Mouse (Mus musculus): ENCODE data around the gene Fam19a5.

Gene Fam19a5

GRCm38 (mm10) chr15:87596731-87597130, 52.6 kb downstream of the Fam19a5 start:
- in situ Hi-C loops (cut with MboI, MseI): no loop called here

DNA sequence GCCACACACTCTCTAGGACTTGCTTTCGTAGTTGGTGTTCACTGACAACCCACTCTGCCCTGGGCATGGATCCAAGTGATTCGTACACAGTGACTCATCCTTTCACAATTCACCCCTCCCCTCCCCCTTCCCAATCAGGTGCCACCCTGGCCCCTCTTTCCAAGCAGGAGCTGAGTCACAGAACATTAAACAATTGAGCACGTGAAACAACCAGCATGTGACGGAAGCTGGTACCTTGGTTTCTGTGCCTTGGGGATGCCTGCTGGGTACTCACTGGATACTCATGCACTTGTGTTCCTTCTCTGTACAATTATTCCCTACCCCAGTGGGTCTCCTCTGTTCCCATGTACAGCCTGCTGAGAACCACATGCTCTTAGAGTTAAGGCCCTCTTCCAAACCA, 53.0 kb downstream of the Fam19a5 start:
- in situ Hi-C loops (cut with MboI, MseI): no loop called here

DNA sequence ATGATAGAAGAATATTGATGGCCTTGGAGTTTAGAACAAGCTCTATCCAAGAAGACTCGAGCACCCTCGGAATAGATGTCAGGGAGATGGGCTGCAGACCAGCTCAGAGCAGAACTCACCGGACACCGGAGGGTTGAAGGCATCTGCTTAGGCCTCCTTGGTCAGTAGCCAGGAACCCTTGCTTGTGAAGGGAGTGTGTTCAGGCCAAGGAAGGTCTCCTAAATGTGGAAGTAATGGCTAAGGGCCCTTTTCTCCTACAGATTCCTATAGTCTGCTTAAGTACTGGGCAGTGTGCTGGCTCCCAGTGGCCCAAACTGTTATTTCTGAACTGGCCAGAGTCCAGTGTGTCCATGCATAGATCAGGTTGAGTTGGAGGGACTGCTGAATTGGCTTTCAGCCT, 53.7 kb downstream of the Fam19a5 start:
- in situ Hi-C loops (cut with MboI, MseI): no loop called here

DNA sequence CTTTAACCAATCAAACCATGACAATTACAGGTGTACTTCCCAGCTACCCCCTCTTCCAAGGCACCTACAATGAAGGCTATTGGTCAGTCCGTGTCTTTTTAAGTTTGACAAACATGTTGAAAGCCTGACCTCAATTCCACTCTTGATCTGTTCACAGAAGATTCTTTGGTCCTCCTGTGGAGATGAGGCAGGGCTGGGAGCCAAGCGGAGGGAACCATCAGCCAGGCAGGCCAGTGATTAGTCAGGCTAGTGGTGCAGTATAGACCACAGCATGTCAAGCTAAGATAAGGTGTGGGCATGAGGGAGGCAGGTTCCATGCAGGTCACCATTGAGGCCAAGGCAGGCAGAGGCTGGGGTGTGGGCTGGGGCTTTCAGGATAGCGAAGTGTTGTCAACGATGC, 54.5 kb downstream of the Fam19a5 start:
- in situ Hi-C loops (cut with MboI, MseI): no loop called here

DNA sequence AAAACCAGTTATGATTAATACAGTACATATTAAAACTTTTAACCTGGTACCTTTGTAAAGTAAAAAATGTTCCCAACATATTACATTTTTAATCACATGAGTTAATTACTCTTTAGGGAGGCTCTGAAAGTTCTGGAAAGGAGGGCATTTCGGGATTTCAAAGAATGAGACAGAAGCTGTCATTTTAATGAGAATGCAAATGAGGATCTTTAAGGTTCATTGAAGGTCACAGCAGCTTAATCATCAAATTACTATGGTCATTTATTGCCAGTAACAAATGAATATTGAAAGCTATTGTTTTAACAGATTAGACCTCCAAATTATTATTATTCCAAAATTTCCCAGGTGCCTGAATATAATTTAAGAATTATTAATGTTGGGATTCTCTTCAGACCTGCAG, 59.2 kb downstream of the Fam19a5 start:
- in situ Hi-C loops (cut with MboI, MseI): no loop called here

DNA sequence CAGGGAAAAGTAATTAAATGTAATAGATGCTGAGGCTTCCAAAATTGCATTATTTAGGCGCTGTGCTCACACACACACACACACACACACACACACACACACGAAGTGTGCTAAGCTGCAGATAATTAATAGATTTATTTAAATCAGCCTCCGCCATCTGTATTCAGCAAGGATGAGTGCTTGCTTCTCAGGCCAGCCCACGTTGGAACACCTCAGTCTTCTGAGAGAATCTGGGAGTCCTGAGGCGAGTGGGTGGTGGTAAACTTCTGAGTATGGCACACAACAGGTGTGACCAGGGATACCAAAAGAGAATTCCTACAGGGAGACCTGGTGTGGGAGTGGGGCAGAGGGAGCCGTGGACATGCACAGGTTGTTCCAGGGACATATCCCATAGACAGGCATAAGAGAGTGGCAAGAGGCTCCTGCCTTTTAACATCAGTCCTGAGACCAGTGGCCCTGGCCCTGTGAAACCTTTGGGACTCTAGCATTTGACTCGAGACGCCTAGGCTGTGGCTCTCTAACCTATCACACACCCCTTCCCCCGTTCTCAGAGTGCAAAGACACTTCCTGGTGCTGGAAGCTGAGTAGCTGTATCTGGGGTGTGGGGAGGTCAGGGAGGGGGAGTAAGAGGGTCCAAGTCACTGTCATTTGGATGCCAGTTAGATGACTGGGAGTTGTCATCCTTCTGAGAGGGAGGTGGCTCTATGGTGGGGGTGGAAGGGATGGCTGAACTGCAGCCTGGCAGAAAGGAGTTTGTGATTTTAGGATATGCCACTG, 61.6 kb downstream of the Fam19a5 start:
- in situ Hi-C loops (cut with MboI, MseI): no loop called here

GRCm38 (mm10) chr15:87606702-87607101, 62.6 kb downstream of the Fam19a5 start:
- in situ Hi-C loops (cut with MboI, MseI): no loop called here

DNA sequence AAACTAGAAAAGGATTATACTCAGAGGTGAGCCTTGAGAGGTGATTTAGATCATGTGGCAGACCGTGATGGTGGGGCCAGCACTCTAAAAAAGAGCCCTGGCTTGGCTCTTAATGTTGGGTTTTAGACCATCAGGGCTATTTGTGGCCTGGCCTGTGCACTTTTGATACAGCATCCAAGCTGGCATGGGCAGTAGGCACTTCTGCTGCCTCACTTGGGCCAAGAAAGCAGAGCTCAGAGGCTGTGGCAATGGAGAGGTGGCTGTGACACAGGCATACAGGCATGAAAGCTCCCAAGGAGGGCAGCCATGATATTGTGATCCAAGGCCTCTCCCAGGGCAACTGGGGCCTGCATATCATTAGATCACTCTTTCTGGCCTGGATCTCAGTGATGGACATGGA, 65.1 kb downstream of the Fam19a5 start:
- in situ Hi-C loops (cut with MboI, MseI): no loop called here

DNA sequence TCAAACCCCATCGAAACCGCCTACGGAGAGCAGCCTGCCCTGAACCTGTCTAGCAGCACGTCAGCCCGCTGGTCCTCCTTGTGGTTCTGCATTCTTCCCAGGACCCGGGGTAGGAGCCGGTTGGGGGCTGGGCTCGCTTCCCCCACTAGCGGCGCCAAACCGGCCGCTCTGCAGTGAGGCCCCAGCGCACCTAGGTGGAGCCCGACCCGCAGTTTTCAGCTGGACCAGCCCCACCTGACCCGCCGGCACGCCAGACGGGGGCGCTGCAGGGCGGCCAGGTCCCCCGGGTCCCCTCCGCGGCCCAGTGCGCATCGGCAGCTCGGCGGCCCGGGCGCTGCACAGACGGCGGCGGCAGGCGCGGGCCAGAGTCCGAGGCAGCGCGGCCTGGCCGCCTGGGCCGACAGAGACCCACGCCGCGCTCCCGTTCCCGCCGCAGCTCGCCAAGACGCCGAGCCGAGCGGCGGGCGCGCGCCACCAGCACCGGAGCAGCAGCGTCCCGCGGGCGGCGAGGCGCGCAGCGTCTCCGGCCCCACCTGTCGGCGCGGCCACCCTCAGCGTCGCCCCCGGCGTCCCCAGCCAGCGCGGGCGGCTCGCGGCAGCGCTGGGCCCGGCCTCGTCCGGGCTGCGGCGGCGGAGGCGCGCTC, 80.0 kb downstream of the Fam19a5 start:
- in situ Hi-C loops (cut with MboI, MseI): no loop called here

DNA sequence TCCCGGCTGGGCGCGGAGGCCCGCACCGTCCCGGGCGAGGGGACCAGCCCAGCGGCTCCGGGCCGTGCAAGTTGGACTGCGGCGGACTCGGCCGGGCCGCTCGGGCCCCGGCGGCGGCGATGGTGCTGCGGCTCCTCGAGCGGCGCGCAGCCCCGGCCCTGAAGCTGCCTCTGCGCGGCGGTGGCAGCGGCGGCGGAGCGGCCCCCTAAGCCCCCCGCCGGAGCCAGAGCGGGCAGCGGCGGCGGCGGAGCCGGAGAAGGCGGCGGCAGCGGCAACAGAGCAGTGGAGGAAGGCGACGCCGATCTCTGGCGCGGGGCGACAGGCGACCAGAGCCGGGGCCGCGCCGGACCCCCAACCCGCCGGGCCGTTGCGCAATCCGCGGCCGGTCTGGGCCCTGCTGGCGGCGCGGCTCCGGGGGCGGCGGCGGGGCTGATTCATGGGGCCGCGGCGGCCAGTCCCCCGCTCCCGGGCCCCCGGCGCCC, 80.6 kb downstream of the Fam19a5 start:
- in situ Hi-C loops (cut with MboI, MseI): no loop called here

- in situ Hi-C loops (cut with MboI, MseI): no loop called here
Measured at GRCm38 (mm10) chr15:87625236-87626023, 81.3 kb downstream of the Fam19a5 start.

DNA sequence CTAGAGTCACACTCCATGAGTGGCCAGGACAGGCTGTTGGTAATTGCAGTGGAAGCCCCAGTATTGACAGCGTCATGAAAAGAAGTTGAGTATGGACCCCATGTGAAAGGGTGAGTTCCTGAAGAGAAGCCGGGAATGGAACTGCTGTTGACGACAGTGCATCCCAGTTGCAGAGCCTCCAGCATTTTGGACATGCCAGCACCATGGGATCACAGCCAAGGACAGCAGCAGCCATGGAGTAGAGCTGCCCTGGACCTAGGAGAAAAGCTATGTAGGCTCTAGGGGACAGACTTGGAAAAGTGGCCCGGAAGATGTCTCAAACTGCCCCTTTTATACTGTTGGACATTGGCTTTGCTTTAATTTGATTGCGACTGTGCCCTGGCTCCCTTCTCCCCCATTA, 91.2 kb downstream of the Fam19a5 start:
- in situ Hi-C loops (cut with MboI, MseI): no loop called here

- in situ Hi-C loops (cut with MboI, MseI): no loop called here
Measured at GRCm38 (mm10) chr15:87636407-87636806, 92.3 kb downstream of the Fam19a5 start.

- in situ Hi-C loops (cut with MboI, MseI): no loop called here
Measured at GRCm38 (mm10) chr15:87637234-87637633, 93.1 kb downstream of the Fam19a5 start.

DNA sequence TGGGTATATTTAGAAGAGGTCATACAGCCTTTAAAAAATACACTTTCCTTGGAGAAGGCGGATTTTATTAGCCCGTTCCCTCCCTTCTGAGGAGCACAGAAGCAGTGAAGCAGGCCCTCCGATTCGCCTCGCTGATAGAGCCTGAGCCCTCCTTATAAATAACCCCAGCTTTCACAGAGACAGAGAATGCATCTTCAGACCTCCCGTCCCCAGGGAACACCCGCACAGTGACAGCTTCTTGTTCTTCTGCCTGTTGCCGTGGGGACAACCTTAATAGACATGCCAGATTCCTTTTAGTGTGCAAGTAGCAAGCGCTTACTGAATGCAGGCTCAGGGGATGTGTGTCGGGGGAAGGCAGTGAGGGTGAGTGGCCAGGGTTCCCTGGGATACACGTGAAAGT, 94.2 kb downstream of the Fam19a5 start:
- in situ Hi-C loops (cut with MboI, MseI): no loop called here

DNA sequence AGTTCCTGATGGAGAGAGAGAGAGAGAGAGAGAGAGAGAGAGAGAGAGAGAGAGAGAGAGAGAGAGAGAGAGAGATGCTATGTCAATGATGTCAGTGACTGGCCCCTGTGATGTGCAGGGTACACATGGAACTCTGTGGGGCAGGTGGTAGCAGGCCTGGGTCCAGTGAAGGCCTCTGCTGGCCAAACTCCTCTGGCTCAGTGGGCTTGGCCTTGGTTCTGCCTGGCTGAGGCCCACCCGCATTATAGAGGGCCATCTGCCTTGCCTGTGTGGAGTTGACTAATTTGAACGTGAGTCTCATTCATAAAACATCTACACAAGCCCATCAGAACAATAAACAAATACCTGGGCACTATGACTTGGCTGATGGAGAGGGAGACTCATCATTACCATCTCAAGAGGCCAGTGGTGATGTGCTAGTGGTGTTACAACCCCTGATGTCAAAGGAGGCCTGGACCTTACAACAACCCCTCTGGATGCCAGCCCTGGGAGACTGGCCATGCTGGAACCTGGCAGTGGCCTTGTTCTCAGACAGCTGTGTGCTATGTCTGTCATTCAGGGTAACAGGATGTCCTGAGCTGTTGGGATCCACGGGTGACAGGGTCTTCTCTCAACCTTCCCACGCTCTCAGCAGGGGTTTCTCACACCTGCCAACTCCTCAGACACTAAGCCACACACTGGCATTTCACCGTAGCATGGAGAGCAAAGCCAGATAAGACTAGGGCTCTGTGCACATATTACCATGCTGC, 102.4 kb downstream of the Fam19a5 start:
- in situ Hi-C loops (cut with MboI, MseI): no loop called here

GRCm38 (mm10) chr15:87649651-87650050, 105.6 kb downstream of the Fam19a5 start:
- in situ Hi-C loops (cut with MboI, MseI): no loop called here

- in situ Hi-C loops (cut with MboI, MseI): no loop called here
Measured at GRCm38 (mm10) chr15:87654551-87654950, 110.5 kb downstream of the Fam19a5 start.

DNA sequence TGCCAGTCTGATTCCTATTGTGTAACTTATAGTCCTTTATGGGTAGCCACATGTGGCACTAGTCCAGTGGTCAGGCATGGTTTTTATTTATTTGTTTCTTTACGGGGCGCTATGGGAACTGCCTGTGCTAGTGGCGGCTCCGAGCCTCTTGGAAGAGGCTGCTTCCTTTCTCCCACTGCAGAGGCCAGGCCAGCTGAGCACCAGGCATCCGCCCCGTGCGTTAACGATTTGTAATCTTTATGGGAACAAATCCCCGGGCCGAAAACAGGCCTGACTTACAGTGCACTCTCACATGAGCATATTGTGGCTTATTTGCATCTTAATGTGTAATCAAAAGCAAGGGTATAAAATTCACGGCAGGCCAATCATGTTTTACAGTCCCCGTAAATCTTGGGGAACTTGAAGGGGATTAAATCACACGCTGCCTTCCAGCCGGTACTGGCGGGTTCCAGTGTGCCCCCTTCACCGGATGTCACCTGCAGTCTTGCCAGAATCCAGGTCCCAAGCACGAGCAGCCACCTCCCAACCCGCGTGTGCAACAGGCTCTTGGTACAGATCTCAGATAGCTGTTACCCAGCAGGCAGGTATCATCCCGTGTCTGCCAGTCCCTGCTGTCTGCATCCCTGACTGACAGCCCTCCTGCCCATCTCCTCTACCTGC, 112.5 kb downstream of the Fam19a5 start:
- in situ Hi-C loops (cut with MboI, MseI): no loop called here

DNA sequence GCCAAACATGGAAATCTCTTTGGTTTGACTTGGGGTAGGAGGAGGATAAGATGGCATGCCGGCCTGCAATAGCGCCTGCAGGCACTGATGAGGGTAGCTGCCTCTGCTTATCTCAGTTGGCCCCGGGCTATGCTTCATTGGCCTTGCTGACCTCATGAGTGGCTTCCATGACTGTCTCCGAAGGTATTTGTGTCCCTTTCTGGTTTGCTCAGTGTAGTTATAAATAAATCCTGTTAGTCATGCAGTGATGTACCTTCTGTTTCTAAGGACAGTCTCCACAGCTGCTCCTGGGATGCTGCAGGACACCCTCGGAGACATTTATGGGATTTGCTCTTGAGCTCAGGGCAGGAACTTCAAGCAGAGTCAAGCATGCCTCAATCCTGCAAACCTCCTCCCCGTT, 115.6 kb downstream of the Fam19a5 start:
- in situ Hi-C loops (cut with MboI, MseI): no loop called here

DNA sequence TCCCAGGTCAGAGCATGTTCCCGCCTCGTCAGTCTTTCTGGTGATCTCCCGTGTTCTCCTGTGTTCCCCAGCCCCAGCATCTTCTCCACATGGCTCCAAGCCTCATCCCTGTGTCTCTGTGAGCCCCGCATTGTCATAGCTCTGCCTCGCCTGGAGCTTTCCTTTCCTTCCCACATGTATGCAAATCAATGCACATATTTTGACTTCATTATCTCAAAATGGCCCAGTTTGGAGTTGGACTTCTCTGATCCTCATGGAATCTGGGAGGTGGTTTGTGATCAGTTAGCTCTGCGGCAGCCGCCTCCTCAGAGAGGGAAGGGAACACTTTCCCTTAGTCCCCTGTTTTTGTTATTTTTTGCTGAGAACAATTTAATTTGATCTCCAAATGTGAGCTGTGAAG, 117.9 kb downstream of the Fam19a5 start:
- in situ Hi-C loops (cut with MboI, MseI): no loop called here
